Mouse (Mus musculus): ENCODE results near the gene Gp1ba.

Gene Gp1ba

GRCm38 (mm10) chr11:70653345-70654197, 14.6 kb downstream of the Gp1ba start:
- WGBS, result under 1% methylated on average over 63 of the region's 63 CpGs

- under 1% methylated on average over 58 of the region's 61 CpGs for WGBS
Observed at GRCm38 (mm10) chr11:70654198-70654922, 15.4 kb downstream of the Gp1ba start, which contains the start of gene Pfn1. Gene Pfn1 (minus strand): TSS chr11:70654644.

GRCm38 (mm10) chr11:70654923-70655570, 16.1 kb downstream of the Gp1ba start:
- under 1% methylated on average over 48 of the region's 48 CpGs for WGBS

GRCm38 (mm10) chr11:70655571-70656455, 16.9 kb downstream of the Gp1ba start:
- WGBS, result 3% methylated on average over 61 of the region's 61 CpGs

- 48% methylated on average over 16 of the region's 16 CpGs for WGBS
Observed at GRCm38 (mm10) chr11:70656456-70656927, 17.6 kb downstream of the Gp1ba start.

- 52% methylated on average over 3 of the region's 3 CpGs for WGBS
Observed at GRCm38 (mm10) chr11:70656964-70657363, 18.0 kb downstream of the Gp1ba start, which contains the start of gene Eno3. Gene Eno3 (plus strand): TSS chr11:70657202.

- 67% methylated on average over 6 of the region's 6 CpGs for WGBS
Observed at GRCm38 (mm10) chr11:70657573-70657972, 18.7 kb downstream of the Gp1ba start.

- WGBS, result 73% methylated on average over 9 of the region's 9 CpGs
Observed at GRCm38 (mm10) chr11:70657991-70658390, 19.1 kb downstream of the Gp1ba start.

- 92% methylated on average over 5 of the region's 5 CpGs for WGBS
Observed at GRCm38 (mm10) chr11:70658521-70658920, 19.6 kb downstream of the Gp1ba start.

GRCm38 (mm10) chr11:70658942-70659341, 20.0 kb downstream of the Gp1ba start:
- WGBS, result 77% methylated on average over 8 of the region's 8 CpGs

- WGBS, result 90% methylated on average over 8 of the region's 8 CpGs
Observed at GRCm38 (mm10) chr11:70660571-70660970, 21.6 kb downstream of the Gp1ba start.

- WGBS, result 88% methylated on average over 8 of the region's 8 CpGs
Observed at GRCm38 (mm10) chr11:70663101-70663500, 24.2 kb downstream of the Gp1ba start.

GRCm38 (mm10) chr11:70663957-70664356, 25.0 kb downstream of the Gp1ba start:
- 79% methylated on average over 6 of the region's 6 CpGs for WGBS

GRCm38 (mm10) chr11:70664741-70665140, 25.8 kb downstream of the Gp1ba start:
- 93% methylated on average over 9 of the region's 9 CpGs for WGBS

- WGBS, result 93% methylated on average over 8 of the region's 8 CpGs
Observed at GRCm38 (mm10) chr11:70666687-70667086, 27.8 kb downstream of the Gp1ba start.

GRCm38 (mm10) chr11:70667271-70668150, 28.6 kb downstream of the Gp1ba start:
- 55% methylated on average over 14 of the region's 14 CpGs for WGBS

- WGBS, result under 1% methylated on average over 15 of the region's 15 CpGs
Observed at GRCm38 (mm10) chr11:70668335-70668770, 29.4 kb downstream of the Gp1ba start.

- WGBS, result under 1% methylated on average over 44 of the region's 44 CpGs
Observed at GRCm38 (mm10) chr11:70668771-70669505, 30.0 kb downstream of the Gp1ba start, which contains the start of gene Spag7. Gene Spag7 (minus strand): TSS chr11:70669416.

Data from cerebral cortex, adult 2 months (tissue).